Mouse (Mus musculus): Measurements from ENCODE around the gene Cadm1. TPM values are rescaled to one million over a fixed set of nuclear protein-coding genes. Genes with fewer than 3 reads are reported as not detected.

Cadm1 gene
- polyA plus RNA-seq, 1 experiment from 2014 or later, result 192 TPM

DNA sequence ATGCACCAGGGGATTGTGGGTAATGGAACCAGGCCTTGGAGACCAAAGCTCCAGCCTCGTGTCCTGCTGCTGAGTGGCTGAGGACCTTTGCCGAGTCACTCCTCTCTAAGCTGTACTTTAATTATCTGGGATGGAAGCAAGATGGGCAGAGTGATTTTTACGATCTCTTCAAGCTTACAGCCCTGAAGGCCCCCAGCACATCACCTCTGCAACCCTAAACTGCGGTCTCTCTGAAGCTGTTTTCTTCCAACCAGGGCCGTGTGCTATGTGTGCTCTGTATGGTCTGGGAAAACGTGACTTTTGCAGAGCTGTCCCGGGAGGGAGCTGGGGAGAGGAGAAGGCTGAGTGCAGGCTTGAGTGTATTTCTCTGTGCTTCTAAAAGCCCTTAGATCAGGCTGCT, 364.7 kb downstream of the Cadm1 start:
- 11% methylated on average over 7 of the region's 7 CpGs for WGBS
- no peaks in the 10 kb centered on the region; the same call in 1 of the 2 replicates for H3K27me3 ChIP-seq (ENCODE audit: control insufficient read depth, insufficient read depth, low read length)
- no peak for ATAC-seq (ENCODE audit: low read depth)
- H3K9me3 ChIP-seq (ENCODE audit: control insufficient read depth, low read length), result no peaks in the 10 kb centered on the region
- H3K27ac ChIP-seq (ENCODE audit: low read depth, low read length), result no peak overlapping the region
- no peak overlapping the region for H3K9ac ChIP-seq (replicated peaks; ENCODE audit: low read depth, low read length)
- H3K4me2 ChIP-seq (ENCODE audit: low read depth, low read length), result no peak overlapping the region
- no peak overlapping the region for H3K4me3 ChIP-seq (ENCODE audit: low read depth, low read length)
- H3K4me1 ChIP-seq (ENCODE audit: control insufficient read depth, insufficient read depth, low read length), result peaks cover 8% of the 10 kb centered on the region; the same call in 1 of the 2 replicates
- H3K36me3 ChIP-seq (ENCODE audit: control insufficient read depth, insufficient read depth, low read length), result no peaks in the 10 kb centered on the region

DNA sequence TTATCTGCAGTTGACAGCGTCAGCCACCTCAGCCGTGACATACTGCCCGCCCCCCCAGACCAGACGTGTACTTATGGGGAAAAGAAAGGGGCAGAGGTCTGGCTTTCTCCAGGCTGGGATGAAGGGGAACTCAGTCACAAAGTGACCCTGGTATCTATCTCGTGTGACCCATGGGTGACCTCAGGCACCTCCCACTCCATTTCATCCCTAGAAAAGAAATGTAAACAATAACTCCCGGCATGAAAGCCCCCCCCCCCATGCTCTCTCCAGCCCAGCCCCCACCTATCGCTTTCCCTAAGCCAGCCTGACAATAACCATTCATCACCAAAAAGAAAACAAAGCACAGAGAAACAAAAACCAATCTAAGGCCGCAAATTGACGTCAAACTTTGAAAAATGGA, 365.1 kb downstream of the Cadm1 start:
- no peaks in the 10 kb centered on the region for H3K36me3 ChIP-seq (ENCODE audit: control insufficient read depth, insufficient read depth, low read length)
- H3K9me3 ChIP-seq (ENCODE audit: control insufficient read depth, low read length), result no peaks in the 10 kb centered on the region
- ATAC-seq (ENCODE audit: low read depth), result no peak
- 9% methylated on average over 9 of the region's 9 CpGs for WGBS
- no peak overlapping the region for H3K9ac ChIP-seq (replicated peaks; ENCODE audit: low read depth, low read length)
- H3K27me3 ChIP-seq (ENCODE audit: control insufficient read depth, insufficient read depth, low read length), result no peaks in the 10 kb centered on the region; the same call in 1 of the 2 replicates
- H3K4me2 ChIP-seq (ENCODE audit: low read depth, low read length), result no peak overlapping the region
- H3K27ac ChIP-seq (ENCODE audit: low read depth, low read length), result no peak overlapping the region
- H3K4me3 ChIP-seq (ENCODE audit: low read depth, low read length), result no peak overlapping the region
- peaks cover 8% of the 10 kb centered on the region; the same call in 1 of the 2 replicates for H3K4me1 ChIP-seq (ENCODE audit: control insufficient read depth, insufficient read depth, low read length)

DNA sequence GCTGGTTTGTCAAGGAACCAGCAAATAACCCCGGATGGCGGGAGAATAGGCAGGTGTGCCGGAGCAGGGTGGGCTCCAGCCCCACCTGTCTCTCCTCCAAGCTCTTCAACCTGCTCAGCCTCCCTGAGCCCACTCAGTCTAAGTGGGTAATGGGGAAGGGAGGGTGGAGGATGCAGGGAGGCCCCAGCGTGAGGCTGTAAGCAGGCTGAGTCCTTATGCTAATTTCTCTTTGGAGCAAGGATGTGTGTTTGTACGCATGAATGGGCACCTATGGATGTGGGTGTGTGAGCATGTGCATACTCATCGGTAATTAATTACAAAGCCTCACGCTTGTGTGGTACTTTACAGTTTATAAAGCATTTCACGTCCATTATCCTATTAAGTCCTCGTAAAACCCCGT, 370.8 kb downstream of the Cadm1 start:
- 32% methylated on average over 10 of the region's 10 CpGs for WGBS
- Histone ChIP-seq H3K27me3 (ENCODE audit: control insufficient read depth, insufficient read depth, low read length) (peaks cover 7% of the 10 kb centered on the region; the same call in 1 of the 2 replicates), H3K4me3 (ENCODE audit: low read depth, low read length) (no peak overlapping the region), H3K4me1 (ENCODE audit: control insufficient read depth, insufficient read depth, low read length) (peaks cover 11% of the 10 kb centered on the region), H3K36me3 (ENCODE audit: control insufficient read depth, insufficient read depth, low read length) (no peaks in the 10 kb centered on the region), H3K9me3 (ENCODE audit: control insufficient read depth, low read length) (no peaks in the 10 kb centered on the region), H3K27ac (ENCODE audit: low read depth, low read length) (no peak overlapping the region), H3K9ac (replicated peaks; ENCODE audit: low read depth, low read length) (no peak overlapping the region), H3K4me2 (ENCODE audit: low read depth, low read length) (no peak overlapping the region)
- ATAC-seq (ENCODE audit: low read depth), result peak; percentile 72

DNA sequence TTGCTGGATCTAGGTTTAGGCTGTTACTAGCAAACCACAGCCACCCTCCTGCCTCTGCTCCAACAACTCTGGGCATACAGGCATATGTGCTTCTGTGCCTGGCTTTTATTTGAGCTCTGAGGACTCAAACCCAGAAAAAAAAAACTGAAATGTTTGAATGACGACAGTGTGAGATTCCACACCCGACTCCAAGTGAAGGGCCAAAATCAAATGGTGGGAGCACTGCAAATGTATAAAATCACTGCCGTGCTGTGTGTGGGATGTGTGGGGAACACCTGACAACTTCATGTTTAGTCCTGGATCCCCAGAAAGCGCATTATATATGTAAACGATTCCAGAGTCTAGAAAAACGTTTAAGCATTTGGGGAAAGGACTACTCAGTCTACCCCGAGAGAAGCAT, 373.7 kb downstream of the Cadm1 start:
- Histone ChIP-seq H3K27ac (ENCODE audit: low read depth, low read length) (no peak overlapping the region), H3K36me3 (ENCODE audit: control insufficient read depth, insufficient read depth, low read length) (no peaks in the 10 kb centered on the region), H3K4me2 (ENCODE audit: low read depth, low read length) (no peak overlapping the region), H3K9ac (replicated peaks; ENCODE audit: low read depth, low read length) (no peak overlapping the region), H3K4me3 (ENCODE audit: low read depth, low read length) (no peak overlapping the region), H3K4me1 (ENCODE audit: control insufficient read depth, insufficient read depth, low read length) (peaks cover 11% of the 10 kb centered on the region), H3K27me3 (ENCODE audit: control insufficient read depth, insufficient read depth, low read length) (peaks cover 7% of the 10 kb centered on the region; the same call in 1 of the 2 replicates), H3K9me3 (ENCODE audit: control insufficient read depth, low read length) (no peaks in the 10 kb centered on the region)
- WGBS, result 56% methylated on average over 7 of the region's 7 CpGs
- ATAC-seq (ENCODE audit: low read depth), result no peak

DNA sequence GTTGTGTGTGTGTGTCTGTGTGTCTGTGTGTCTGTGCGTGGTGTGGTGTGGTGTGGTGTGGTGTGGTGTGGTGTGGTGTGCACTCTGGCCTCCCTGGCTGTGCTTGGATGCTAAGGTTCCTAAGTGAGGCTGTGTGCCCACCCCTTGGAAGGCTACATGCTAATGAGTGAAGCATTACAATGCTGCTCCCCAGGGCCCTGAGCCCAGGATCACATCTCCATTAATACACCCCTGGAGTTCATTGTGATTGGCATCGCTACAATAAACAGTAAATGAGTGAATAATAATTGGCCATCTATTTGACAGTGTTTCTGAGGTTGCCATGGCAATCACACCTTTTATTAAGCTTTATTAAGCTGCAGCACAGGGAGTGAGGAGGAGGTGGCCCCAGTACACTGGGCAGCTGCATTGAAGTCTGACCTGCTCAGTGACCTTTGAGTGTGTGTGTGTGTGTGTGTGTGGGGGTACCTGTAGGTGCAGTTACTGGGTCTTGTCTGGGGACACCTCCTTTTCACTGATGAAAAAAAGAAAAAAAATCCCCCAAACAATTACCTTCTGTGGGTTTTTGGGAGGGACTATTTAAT, 374.5 kb downstream of the Cadm1 start:
- Histone ChIP-seq H3K9me3 (ENCODE audit: control insufficient read depth, low read length) (no peaks in the 10 kb centered on the region), H3K27me3 (ENCODE audit: control insufficient read depth, insufficient read depth, low read length) (peaks cover 7% of the 10 kb centered on the region; the same call in 1 of the 2 replicates), H3K4me1 (ENCODE audit: control insufficient read depth, insufficient read depth, low read length) (peaks cover 11% of the 10 kb centered on the region), H3K4me3 (ENCODE audit: low read depth, low read length) (no peak overlapping the region), H3K36me3 (ENCODE audit: control insufficient read depth, insufficient read depth, low read length) (no peaks in the 10 kb centered on the region), H3K4me2 (ENCODE audit: low read depth, low read length) (no peak overlapping the region), H3K9ac (replicated peaks; ENCODE audit: low read depth, low read length) (no peak overlapping the region), H3K27ac (ENCODE audit: low read depth, low read length) (no peak overlapping the region)
- 32% methylated on average over 2 of the region's 2 CpGs for WGBS
- ATAC-seq (ENCODE audit: low read depth), result peak; percentile 77; the same call in 1 of the 2 replicates

DNA sequence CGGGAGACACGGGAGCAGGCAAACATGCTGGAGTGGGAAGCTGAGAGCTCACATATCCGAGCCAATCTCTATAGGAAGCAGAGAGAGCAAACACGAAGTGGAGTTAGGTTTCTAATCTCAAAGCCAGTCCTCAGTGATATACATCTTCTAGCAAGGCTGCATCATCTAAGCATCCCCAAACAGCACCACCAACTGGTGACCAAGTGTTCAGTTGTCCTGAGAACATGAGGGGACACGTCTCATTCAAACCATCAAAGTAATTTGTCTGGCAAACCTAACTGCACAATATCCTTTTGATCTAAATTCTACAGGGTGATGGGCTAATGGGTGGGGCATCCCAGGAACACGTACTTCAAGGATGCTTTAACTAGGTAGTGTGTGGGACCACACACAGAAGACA, 376.5 kb downstream of the Cadm1 start:
- Histone ChIP-seq H3K4me2 (ENCODE audit: low read depth, low read length) (no peak overlapping the region), H3K4me3 (ENCODE audit: low read depth, low read length) (no peak overlapping the region), H3K4me1 (ENCODE audit: control insufficient read depth, insufficient read depth, low read length) (peaks cover 20% of the 10 kb centered on the region), H3K9ac (replicated peaks; ENCODE audit: low read depth, low read length) (no peak overlapping the region), H3K27me3 (ENCODE audit: control insufficient read depth, insufficient read depth, low read length) (peaks cover 7% of the 10 kb centered on the region; the same call in 1 of the 2 replicates), H3K36me3 (ENCODE audit: control insufficient read depth, insufficient read depth, low read length) (no peaks in the 10 kb centered on the region), H3K27ac (ENCODE audit: low read depth, low read length) (no peak overlapping the region), H3K9me3 (ENCODE audit: control insufficient read depth, low read length) (no peaks in the 10 kb centered on the region)
- ATAC-seq (ENCODE audit: low read depth), result no peak
- 68% methylated on average over 6 of the region's 6 CpGs for WGBS
